Mouse (Mus musculus) lung, postnatal 10 days (tissue): ENCODE measurements at regions not wholly inside any gene's neighbourhood (a gene's known extent, or its start where the extent isn't known, plus 50 kb on each side); places are given as distances from the start of the nearest gene placed in this dataset.

Experiments used
- DNase-seq: peaks from one replicate; pipeline ENCODE4 v3.0.0; 2021

DNA sequence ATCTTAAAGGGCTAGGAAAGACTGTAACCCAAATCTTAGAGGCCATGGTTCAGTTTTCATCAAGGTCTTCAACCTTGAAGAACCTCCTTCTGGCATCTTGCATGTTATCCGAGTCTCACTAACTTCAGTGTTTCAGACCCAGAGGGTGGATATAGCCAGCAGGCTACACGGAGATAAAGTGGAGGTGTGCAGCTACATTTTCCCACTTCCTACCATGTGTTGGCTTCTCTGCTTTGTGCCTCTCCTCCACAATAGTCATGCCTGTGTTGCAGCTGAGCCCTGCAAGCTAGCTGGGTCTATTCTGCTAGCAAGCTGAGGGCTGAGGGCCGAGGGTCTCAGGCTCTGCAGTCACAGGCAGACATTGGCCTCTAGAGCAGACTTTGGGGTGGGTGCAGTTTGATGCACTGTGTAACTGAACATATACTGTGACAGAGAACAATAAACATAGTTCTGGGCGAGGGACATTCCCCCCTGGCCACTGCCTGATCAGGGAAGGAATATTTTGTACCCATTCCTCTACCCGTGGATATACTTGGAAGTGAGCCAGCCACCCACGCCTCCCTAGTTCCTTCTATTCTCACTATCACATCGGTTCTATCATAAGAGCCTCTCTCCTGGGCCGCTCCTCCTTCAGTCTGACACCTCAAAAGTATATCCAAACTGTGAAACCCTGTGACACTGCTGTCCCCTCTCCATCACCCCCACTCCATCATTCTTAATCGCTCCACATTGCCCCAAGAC lies 152.6 kb upstream of the Mycn start:
- no peak for DNase-seq

DNA sequence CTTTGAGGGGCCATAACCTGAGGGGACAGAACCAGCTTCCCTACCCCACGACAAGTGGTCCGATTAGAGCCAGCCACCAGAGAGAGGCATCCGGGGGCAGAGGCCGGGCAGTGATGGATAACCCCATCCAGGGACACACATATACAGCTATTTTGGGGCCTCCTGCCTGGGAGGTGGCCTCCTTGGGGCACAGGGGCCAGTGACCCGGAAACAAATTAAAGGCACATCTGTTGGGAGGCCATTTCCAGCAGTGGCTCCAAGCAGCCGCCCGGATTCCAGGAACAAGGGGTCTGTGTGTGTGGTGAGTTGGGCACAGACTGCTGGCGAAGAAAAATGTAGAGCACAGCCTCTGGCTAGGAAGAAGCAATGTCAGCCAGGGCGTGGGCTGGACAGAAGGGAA lies 144.2 kb upstream of the Mycn start:
- DNase-seq = no peak

DNA sequence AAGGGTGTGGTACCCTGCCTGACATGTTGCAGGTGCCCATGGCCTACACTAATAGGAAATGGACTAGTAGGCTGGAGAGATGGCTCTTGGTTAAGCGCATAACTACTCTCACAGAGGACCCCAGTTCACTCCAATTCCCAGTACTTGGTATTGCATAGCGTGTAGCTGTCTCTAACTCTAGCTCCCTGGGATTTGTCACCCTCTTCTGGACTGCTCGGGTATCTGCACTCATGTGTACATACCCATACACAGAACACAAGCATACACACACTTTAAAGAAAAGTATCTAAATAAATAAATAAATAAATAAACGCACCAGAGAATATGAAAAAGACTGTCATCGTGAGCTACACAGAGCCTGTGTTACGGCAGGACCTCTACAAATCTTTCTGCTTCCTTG lies 143.8 kb upstream of the Mycn start:
- DNase-seq = no peak

DNA sequence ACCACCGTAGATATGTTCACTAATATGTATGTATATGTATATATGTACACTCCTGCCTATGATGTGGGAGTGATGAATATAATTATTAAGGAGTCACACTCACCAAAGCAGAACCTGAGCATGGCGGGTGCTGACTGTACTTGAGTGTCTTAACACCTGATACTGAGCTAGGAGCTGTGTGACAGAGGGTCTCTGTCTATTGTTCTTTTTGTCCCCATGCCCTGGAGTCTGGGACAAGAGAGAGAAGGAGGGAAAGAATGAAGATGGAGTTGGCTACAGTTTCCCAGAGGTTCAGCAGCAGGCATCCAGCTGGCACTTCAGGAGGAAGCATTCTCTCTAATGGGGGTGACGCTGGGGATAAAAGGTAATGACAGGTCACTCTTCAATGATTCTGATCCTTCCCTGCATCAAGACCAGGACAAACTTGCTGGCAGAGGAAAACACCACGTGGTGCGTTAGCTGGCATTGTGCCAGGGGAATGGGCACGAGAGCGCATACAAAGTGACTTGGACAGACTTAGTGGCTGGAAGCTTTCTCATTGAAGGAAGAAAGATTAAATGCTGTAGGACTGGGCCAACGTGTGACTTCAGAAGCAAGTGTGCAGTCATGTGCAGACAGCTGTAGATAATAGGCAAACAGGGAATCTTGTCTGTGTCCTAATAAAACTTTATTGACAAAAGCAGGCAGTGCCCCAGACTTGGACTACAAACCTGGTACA lies 141.8 kb upstream of the Mycn start:
- peak; percentile 36 for DNase-seq

DNA sequence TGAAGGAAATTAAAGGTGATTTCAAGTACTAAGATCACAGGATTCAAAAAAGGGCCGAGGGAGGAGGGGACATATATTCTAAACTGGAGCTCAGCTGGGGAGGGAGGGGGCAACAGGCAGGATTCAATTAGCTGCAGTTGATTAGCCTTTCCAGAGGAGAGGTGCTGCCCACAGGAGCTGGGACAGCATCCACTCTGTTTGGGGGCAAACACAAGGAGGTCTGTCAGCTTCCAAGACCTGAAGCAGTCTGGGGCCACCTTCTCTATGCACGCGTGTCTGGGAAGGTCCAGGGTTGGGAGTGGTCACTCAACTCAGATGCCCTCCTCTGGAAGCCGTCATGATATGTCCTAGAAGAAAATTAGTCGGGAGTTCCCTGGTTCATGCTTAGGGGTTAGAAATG lies 139.1 kb upstream of the Mycn start:
- DNase-seq = no peak

DNA sequence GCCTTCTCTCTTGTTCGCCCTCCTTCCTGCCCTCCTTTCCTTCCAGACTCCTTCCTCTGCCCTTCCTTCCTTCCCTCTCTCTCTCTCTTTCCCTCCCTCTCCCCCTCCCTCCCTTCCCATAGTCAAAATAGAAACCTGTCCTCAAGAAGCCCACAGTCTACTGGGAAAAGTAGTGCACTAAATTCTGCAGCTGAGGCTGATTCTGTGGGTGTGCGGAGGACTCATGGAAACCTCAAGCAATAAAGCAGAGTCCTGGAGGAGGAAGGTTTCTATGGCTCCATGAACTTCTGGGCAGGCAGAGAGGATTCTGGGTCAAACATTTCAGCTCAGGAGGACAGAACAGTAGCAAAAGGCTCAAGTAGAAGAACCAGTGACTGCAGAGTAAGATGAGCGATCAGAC lies 138.1 kb upstream of the Mycn start:
- DNase-seq = no peak

DNA sequence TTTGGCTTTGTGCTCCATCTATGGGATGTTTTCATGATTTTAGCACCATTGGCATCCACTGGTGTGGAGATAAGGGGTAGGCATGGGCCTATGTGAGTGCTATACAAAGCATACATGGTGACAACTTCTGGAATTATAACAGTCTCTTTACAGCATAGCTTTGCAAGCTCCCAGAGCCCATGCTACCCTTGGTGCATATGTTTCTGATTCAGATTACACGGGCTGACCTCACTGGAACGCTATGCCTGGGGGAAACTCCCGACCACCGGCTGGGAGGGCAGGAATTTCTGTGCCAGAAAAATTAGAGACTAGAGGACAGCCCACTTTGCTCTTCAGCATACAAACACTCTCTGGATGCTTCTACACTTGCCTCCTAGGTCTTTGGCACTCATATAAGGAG lies 136.0 kb upstream of the Mycn start:
- DNase-seq = no peak

DNA sequence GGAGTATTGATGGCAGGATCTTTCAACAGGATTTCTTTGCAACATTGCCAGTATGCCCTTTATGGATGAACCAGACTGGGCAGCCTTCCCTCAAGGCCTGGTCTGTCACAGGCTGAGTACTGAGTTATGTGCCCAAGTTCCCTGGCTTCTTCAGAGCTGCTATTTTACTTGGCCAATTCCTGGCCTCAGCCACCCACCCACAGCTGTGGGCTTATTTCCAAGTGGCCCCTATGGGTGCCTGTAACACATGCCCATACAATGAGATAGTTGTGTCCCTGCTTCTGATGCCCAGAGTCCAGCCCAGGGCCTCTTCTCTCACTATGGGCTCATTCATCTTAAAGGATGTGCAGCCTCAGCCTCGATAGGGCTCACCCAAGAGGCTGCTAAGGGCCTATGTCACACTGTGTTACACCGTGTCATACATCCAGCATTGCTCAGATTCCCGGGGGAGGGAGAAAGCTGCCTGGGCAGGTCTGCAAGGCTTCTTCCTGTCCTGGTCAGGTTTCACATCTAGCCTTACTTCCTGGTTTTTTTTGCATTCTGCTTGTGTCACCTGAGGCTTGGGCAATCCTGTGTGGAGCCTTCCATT lies 135.1 kb upstream of the Mycn start:
- DNase-seq = no peak

DNA sequence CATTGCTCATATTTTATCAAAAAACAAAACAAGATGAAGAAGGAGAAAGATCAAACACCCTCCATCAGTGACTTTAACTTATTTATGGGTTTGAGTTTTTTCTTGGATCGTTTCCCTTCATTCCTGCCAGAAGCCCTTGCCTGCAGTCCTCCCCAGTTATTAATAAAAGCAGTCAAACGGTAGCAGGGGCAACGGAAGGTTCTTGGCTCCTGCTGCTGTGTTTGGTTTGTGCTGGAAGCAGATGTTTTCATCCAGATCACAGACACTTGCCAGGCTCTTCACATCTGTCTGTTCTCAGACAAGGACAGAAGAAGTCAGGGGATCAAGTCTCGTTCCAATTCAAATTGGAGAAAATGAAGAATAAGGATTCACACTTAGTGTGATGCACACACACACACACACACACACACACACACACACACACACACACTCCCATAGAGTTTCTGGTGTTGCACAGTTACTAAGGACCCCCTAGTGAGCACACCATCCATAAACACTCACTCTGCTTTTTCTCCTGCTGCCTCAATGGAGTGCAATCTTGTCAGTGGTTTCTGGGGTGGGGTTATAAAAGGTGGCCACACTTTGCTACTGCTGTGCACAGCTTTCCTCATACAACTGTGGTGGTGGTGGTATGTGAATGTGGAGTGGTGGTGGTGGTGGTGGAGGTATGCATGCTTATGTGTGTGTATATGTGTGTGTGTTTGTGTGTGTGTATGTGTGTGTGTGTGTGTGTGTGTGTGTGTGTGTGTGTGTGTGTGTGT lies 131.6 kb upstream of the Mycn start:
- peak; percentile 22 for DNase-seq

DNA sequence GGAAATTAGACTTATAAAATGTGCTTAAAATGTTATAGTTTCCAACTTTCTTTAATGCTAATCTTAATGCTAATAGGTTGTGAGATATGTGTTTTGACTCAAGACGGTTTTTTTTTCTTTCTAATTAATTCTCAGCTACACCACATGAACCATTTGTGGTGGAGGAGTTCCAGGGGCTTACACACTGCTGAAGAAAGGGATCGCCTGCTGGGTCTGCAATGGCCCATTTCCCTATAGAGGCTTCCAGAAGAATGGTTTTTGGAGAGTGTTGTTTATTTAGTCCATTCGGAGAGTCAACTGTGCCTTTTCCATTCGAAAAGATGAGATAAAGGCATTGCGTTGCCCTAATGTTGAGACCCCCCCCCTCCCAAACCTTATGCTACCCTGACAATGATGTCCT lies 125.6 kb upstream of the Mycn start:
- no peak for DNase-seq

DNA sequence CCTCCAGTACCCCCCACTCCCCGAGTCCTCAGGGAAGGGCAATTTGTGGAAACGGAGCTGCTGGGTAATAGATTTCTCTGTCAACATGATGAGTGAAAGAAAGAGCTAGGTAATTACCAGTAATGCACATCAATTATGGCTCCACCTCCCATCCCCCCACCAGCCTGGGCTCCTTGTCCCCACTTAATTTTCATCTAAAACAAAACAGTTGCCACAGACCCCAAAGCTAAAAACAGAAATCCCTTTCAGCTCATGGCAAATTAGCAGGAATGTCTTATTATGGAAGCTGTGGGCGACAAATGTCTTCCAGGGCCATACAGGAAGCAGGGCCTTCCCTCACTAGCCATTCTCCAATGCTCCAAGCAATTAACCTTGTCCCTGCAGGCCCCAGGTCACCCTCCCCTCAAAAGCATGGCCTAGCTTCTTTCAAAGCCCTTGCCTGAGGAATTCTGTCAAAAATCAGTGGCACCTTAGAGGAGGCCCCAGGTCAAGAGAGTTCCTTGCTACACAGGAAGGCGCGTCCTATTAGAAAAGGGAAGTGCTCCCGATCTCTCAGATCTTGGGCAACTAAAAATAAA lies 125.0 kb upstream of the Mycn start:
- no peak for DNase-seq

DNA sequence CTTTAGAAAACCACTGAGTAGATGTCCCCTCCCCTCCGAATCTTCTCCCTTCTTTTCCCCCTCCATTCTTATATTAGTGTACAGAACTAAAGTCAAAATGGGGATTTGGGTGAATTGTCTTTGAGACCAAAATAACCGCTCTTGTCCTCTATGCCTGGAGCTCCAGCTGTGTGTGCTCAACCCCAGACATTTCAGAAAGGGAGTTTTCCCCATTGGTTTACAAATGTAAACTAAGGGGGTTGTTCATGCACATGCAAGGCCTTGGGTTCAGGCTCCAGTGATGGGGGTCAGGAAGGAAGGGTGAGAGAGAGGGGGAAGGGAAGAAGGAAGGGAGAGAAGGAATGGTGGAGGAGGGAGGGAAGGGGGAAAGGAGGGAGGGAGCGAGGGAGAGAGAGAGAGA lies 117.8 kb upstream of the Mycn start:
- DNase-seq = no peak

DNA sequence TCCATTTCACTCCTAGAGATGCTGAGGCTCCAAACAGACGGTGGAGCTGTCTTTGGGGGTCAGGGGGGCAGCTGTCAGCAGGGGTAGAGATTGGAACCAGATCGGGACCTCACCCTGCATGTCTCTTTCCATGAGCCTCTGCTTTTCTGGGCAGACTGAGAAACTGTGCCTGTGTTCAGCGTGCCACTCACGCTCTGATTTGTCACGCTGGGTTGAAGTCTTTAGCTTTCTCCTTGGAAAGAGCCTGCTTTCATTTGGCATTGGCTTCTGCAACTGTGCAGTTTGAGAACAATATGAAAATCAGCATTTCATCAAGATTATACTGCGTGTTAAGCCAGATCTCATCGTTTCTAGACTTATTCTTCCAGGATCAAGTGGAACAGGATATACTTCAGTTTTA lies 114.5 kb upstream of the Mycn start:
- no peak for DNase-seq

DNA sequence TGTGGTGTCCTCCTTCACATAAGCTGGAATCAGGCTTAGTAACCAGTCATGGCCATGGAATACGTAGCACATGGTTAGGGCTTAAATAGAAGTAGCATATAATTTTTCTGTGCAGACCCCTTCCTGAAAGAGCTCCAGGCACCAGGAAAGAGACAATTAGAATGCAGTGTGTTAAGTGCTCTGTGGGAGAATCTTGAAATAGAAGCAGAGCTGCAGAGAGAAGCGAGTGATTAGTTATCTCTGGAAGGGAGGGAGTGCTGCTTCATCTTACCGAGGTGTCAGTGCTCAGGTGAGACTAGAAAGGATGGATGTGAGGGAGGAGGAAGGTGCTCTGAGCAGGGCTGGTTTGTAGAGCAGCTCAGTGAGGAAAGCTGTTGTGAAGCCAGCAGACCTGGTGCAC lies 112.9 kb upstream of the Mycn start:
- no peak for DNase-seq

DNA sequence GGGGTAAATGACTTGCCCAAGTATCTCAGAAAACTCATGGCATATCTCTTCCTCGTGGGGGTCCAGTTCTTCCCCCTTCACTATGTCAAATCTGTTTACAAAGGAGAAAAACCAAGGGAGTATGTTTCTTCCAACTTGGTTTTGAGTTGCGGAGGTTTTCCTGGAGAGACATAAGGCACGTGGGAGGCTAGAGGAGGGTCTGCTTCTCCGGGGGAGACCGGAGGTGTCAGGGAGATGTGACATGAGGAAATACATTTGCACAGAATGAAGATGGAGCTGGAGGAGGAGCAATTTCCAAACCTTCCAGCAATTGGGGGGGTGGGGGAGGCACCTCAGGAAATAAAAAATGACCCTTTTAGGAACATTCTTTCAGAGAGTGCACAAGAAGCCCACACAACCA lies 112.0 kb upstream of the Mycn start:
- DNase-seq = no peak

DNA sequence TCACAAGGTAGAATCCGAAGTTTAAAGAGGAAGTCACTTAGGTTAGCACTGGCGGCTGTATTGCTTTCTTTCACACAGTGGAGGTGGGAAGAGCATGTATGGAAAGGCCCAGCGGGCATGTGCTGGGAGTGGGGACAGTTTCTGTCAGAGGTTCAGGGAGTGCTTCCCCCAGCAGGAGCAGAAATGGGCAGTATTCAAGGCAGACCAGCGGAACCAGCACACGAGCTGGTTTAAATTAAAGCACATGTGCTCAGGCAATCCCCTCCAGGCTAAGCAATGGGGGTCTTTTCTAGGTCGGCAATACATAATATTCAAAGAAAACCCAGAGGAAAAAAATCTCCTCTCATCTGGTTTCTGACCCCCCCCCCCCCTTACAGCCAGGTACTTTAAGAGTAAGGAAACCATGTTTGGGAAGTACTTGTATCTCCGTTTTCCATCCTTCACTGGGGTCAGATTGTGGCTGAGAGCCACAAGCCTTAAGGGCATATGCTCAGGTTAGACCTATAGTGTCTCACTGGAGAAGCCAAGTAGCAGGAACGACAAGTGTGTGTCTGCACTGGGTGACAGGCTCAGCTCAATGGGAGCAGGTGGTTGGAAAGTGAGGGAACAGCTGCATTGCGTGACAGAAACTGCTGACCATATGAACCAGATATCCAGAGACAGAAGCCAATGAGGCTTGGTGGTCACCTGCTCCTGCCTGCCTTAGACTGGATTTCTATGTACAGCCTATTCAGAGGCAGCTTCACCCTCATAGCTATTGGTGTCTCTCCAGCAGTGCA lies 111.3 kb upstream of the Mycn start:
- DNase-seq = no peak

DNA sequence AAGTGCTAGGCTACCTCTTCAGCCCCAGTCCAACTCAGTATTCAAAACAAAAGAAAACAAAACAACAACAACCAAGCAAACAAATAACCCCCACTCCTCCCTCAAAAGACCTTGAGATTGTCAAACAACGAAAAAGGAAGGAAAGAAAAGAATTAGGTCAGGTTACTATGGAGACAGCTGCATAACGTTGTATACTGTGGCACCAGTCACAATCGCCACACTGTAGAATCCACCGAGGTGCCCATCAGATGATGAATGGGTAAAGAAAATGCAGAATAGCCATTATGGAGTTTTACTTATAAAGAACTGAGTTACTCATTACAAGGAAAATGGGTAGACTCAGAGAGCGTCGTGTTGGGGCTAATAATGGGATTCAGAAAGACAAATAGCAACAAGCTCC lies 110.5 kb upstream of the Mycn start:
- no peak for DNase-seq

DNA sequence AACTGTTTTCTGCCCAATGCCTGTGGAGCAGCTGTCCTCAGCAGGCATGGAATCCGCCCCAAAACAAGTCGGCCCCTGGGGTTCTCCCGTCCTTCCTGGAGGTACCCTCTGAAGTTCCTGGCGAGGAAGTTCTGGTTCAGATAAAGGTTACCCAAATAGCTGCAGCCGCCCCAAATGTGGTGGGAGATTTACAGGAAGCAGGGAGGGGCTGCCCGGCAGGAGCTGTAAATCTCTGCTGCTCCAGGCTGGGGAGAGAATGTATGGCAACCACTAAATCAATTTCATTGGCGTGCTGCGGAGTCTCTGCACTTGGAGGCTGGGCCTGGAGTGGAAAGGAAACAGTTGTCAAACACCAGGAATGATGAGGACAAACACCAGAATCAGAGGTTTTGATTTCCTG lies 107.9 kb upstream of the Mycn start:
- peak; percentile 13 for DNase-seq

DNA sequence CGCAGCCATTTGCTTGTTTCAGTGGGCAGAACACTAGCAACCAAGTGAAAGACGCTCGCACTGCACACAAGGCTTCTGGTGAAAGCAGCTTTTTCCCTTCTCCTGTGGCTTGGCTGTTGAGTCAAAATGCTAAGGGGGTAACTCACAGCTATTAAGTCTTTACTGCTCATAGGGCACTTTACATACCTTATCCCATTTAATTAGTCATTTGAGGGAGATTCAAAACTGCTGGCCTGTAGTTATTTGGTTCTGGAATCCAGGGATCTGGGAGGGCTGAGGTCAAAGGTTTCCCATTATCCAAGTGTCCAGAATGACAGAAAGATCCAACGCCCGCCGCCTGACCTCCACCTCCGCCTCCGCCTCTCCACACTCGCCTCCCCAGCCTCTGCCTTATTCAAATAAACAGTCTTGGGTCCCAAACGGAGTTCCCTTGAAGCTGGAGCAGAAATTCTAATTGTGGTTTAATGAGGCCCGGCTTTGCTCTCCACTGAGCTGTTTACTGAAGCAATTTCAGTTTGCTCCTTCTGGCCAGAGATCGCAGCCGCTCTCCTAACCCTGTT lies 106.5 kb upstream of the Mycn start:
- peak; percentile 51 for DNase-seq

DNA sequence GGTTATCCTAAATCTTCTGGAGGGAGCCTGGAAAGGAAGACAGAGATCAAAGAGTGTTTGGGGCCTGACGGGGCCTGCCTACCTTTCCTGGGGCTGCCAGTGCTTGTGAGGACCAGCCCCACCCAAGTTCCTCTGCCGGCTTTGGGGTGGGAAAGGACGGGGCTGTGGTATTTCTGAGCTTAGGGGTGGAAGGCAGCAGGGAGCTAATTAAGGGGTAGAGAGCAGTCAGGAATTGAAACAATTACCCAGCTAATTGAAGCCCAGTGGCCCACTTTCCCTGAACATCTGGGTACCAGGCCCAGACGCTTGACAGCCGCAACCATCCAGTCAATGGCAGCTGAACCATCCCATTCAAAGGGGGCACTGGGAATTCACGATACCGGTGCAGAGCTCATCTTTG lies 101.2 kb upstream of the Mycn start:
- DNase-seq = no peak

DNA sequence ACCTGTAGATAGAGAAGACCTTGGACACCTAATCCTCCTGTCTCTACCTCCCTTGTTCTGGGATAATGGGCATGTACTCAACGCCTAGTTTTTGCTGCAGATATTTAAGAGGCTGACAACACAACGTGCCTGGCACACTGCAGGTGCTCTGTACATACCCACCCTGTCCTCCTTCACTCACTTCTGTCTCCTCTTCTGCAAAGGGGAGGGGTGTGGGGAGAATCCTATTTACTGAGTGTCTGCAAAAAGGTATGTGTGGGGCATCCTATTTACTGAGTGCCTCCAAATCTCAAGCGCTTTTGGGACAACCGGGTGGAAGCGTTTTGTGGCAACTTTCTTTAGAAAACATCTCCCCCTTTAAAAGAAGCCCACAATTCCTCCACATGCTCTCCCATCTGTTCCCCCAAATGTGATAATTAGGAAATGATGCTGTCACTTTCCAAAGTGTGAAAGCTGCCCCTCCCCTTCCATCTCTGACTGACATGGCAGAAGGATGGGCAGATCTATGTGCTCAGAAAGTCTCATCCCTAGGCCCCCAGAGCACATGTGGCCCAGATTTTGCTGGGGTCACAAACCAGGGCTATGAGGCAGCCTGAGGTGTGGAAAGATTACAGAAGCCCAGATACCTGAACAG lies 93.5 kb upstream of the Mycn start:
- no peak for DNase-seq

DNA sequence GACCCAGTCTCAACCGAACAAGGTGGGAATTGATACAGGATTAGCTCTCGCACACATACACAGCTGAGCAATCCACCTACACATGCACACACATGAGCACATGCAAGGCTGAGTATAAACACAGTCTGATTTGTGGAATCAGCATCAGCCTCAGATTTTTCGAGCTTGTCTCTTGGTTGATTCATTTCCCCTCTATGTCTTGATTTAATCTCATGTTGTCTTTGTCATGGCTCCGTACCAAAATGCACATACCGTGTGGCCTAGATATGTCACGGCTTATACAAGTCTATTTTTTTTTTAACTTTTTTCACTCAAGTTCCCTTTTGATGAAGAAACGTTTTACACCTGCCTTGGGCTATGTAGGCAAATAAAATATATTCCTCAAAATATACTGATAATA lies 88.6 kb upstream of the Mycn start:
- no peak for DNase-seq
